Comparison of ENCODE assay signal across 8 mouse cellular contexts in the genomic region with DNA sequence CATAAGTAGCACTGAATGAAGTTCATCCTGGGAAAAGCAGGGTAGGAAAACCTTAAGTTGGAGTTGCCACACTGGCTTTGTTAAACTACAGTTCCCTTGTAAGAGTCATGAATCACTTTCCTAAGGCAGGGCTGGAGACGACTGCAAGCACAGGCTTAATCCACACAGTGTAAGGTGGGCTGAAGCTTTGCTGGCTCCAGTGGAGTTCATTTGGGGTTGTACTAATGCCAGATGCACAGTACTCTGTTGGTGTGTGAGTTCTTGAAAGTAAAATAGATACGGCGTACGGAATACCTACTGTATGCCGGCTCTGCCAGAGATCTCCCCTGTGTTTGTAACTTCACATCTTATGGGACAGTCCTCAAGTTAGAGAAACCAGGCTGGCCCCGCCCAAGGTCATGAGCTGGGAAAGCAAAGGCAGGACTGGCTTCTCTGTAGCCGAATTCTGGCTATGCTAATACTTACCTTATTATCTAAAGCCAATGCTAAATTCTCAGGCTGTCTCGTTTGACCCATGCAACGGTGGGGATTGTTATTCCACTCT. TPM values are rescaled to one million over a fixed set of nuclear protein-coding genes. Genes with fewer than 3 reads are reported as not detected.
DNase-seq lines count a peak whose midpoint lies in the region; ATAC-seq and TF ChIP-seq lines count a peak whose summit lies in the region.

No protein-coding gene starts in this region.

- H3K27me3 ChIP-seq in liver, adult 2 months (ENCODE audit: control insufficient read depth, insufficient read depth, low read length) = no peaks in the 10 kb centered on the region; the same call in 1 of the 2 replicates
- H3K27me3 ChIP-seq in forebrain, embryonic 11.5 days (ENCODE audit: control insufficient read depth, insufficient read depth, low read length) = no peaks in the 10 kb centered on the region
- no peaks in the 10 kb centered on the region for H3K27me3 ChIP-seq in intestine, embryonic 16.5 days (replicated peaks; ENCODE audit: control insufficient read depth, insufficient read depth, low read length)
- H3K27me3 ChIP-seq in midbrain, postnatal 0 days (ENCODE audit: insufficient read depth, low read length) = no peaks in the 10 kb centered on the region

- no peak for TF ChIP-seq CTCF in liver, adult 2 months (IDR thresholded peaks at IDR 0.05; ENCODE audit: low read depth, low read length)
- TF ChIP-seq CTCF in midbrain, postnatal 0 days (IDR thresholded peaks at IDR 0.05) = no peak

- DNase-seq in liver, adult 2 months (ENCODE audit: extremely low read depth, low read depth, low spot score) = no peak
- no peak for DNase-seq in liver
- DNase-seq in forebrain, embryonic 11.5 days (ENCODE audit: low spot score) = peak; percentile 47
- peak; percentile 6 for DNase-seq in midbrain, postnatal 0 days (ENCODE audit: low spot score)
- no peak for DNase-seq in thymus, postnatal 0 days (ENCODE audit: low spot score)
- DNase-seq in layer of hippocampus, postnatal 10 days (ENCODE audit: low spot score in 2 of 2) = no peak

- peak overlapping the region; percentile 58; the same call in 1 of the 2 replicates for H3K4me2 ChIP-seq in forebrain, embryonic 11.5 days (ENCODE audit: low read depth, low read length, severe bottlenecking)
- H3K4me2 ChIP-seq in intestine, embryonic 16.5 days (ENCODE audit: low read depth, low read length) = peak overlapping the region; percentile 76
- H3K4me2 ChIP-seq in midbrain, postnatal 0 days (ENCODE audit: low read depth, low read length, poor library complexity, severe bottlenecking) = peak overlapping the region; percentile 54

- no peak overlapping the region for H3K27ac ChIP-seq in liver, adult 2 months (replicated peaks; ENCODE audit: insufficient read depth, low read depth, low read length)
- H3K27ac ChIP-seq in forebrain, embryonic 11.5 days (ENCODE audit: low read depth, low read length) = no peak overlapping the region
- H3K27ac ChIP-seq in intestine, embryonic 16.5 days (ENCODE audit: low read length) = peak overlapping the region; percentile 77
- peak overlapping the region; percentile 73 for H3K27ac ChIP-seq in midbrain, postnatal 0 days (ENCODE audit: low read depth, low read length)

- no peak for TF ChIP-seq POLR2A in liver, adult 2 months (IDR thresholded peaks at IDR 0.05; ENCODE audit: extremely low read depth, insufficient read depth, low read length)

- no peaks in the 10 kb centered on the region for H3K36me3 ChIP-seq in liver, adult 2 months (ENCODE audit: control insufficient read depth, insufficient read depth, low read length)
- H3K36me3 ChIP-seq in forebrain, embryonic 11.5 days (ENCODE audit: control insufficient read depth, insufficient read depth, low read length) = no peaks in the 10 kb centered on the region
- no peaks in the 10 kb centered on the region for H3K36me3 ChIP-seq in intestine, embryonic 16.5 days (ENCODE audit: control insufficient read depth, insufficient read depth, low read length)
- H3K36me3 ChIP-seq in midbrain, postnatal 0 days (ENCODE audit: insufficient read depth, low read length) = no peaks in the 10 kb centered on the region

- ATAC-seq in forebrain, embryonic 11.5 days (replicated peaks; ENCODE audit: low FRiP score) = no peak
- peak; percentile 34; the same call in 1 of the 2 replicates for ATAC-seq in intestine, embryonic 16.5 days
- ATAC-seq in midbrain, postnatal 0 days (ENCODE audit: low FRiP score) = peak; percentile 57; the same call in 1 of the 2 replicates
- ATAC-seq in erythroblast, adult 5-6 weeks (replicated peaks; ENCODE audit: low FRiP score, poor library complexity, severe bottlenecking) = no peak

- no peaks in the 10 kb centered on the region for H3K79me2 ChIP-seq in liver, adult 2 months (ENCODE audit: control insufficient read depth, insufficient read depth, low read length)

- 0 out of 2 replicates have a peak overlapping the region, but pooled peaks have one; percentile 89 for H3K9ac ChIP-seq in liver, adult 2 months (ENCODE audit: low read depth, low read length)
- H3K9ac ChIP-seq in forebrain, embryonic 11.5 days (ENCODE audit: low read length) = peak overlapping the region; percentile 64
- peak overlapping the region; percentile 78 for H3K9ac ChIP-seq in intestine, embryonic 16.5 days (ENCODE audit: low read depth, low read length)
- peak overlapping the region; percentile 66 for H3K9ac ChIP-seq in midbrain, postnatal 0 days (replicated peaks; ENCODE audit: low read length, poor library complexity, severe bottlenecking)

- H3K4me3 ChIP-seq in liver, adult 2 months (ENCODE audit: insufficient read depth, low read depth, low read length) = peak overlapping the region; percentile 70
- H3K4me3 ChIP-seq in forebrain, embryonic 11.5 days (ENCODE audit: low read depth, low read length) = no peak overlapping the region
- peak overlapping the region; percentile 50 for H3K4me3 ChIP-seq in intestine, embryonic 16.5 days (ENCODE audit: low read length)
- H3K4me3 ChIP-seq in midbrain, postnatal 0 days (ENCODE audit: low read depth, low read length) = peak overlapping the region; percentile 32

- 86% methylated on average over 9 of the region's 9 CpGs for WGBS in liver, adult 2 months
- WGBS in forebrain, embryonic 11.5 days = 75% methylated on average over 9 of the region's 9 CpGs
- 67% methylated on average over 9 of the region's 9 CpGs for WGBS in intestine, embryonic 16.5 days
- 65% methylated on average over 9 of the region's 9 CpGs for WGBS in midbrain, postnatal 0 days

- no peaks in the 10 kb centered on the region for H3K4me1 ChIP-seq in liver, adult 2 months (ENCODE audit: control insufficient read depth, insufficient read depth, low read length)
- peaks cover 6% of the 10 kb centered on the region; the same call in 1 of the 2 replicates for H3K4me1 ChIP-seq in forebrain, embryonic 11.5 days (replicated peaks; ENCODE audit: control insufficient read depth, insufficient read depth, low read length)
- peaks cover 6% of the 10 kb centered on the region; the same call in 1 of the 2 replicates for H3K4me1 ChIP-seq in intestine, embryonic 16.5 days (ENCODE audit: control insufficient read depth, insufficient read depth, low read length)
- peaks cover 5% of the 10 kb centered on the region for H3K4me1 ChIP-seq in midbrain, postnatal 0 days (ENCODE audit: insufficient read depth, low read length)

- no peaks in the 10 kb centered on the region for H3K9me3 ChIP-seq in forebrain, embryonic 11.5 days (ENCODE audit: control insufficient read depth, low read length)
- no peaks in the 10 kb centered on the region for H3K9me3 ChIP-seq in intestine, embryonic 16.5 days (ENCODE audit: control insufficient read depth, low read length)
- H3K9me3 ChIP-seq in midbrain, postnatal 0 days (ENCODE audit: low read length) = no peaks in the 10 kb centered on the region

RNA-seq across cellular contexts. Expression of a gene that starts 3.3 kb away (rescaled TPM):
- total RNA-seq in liver, adult 2 months (2014; rRNA removed) = 0.81 and 0.83 TPM in 2 replicates
- 0.34 and 0.36 TPM in 2 replicates for polyA plus RNA-seq in liver, adult 2 months (2012; rRNA removed)
- polyA plus RNA-seq in forebrain, embryonic 11.5 days (2014; fragmentation: Nextera tagmentation; extraction: Ambion mirVana) = 1.9 and 2.0 TPM in 2 replicates
- polyA plus RNA-seq in intestine, embryonic 16.5 days (2015; fragmentation: Nextera tagmentation; extraction: Ambion mirVana) = 6.1 and 6.6 TPM in 2 replicates
- total RNA-seq in midbrain, postnatal 0 days (2014; rRNA removed) = 4.2 and 6.1 TPM in 2 replicates
- polyA plus RNA-seq in midbrain, postnatal 0 days (2015; fragmentation: Nextera tagmentation; extraction: Ambion mirVana) = 5.7 and 5.8 TPM in 2 replicates
- 0.63 TPM in 1 of 2 replicates, not detected in the other for total RNA-seq in erythroblast, adult 5-6 weeks (2015; ENCODE audit: low replicate concordance)
- total RNA-seq in erythroblast, adult 5-6 weeks (2017; ENCODE audit: low replicate concordance) = 0.14 TPM in 1 of 2 replicates, not detected in the other
- 1.2 and 1.3 TPM in 2 replicates for polyA plus RNA-seq in thymus, postnatal 0 days (2015; fragmentation: Nextera tagmentation; extraction: Ambion mirVana)
- total RNA-seq in layer of hippocampus, postnatal 10 days (2021) = 1 to 10 TPM; 5.3 to 5.5 TPM

Comparison
In these comparisons a context has a peak if more than half of its experiments do, and no peak if none do; other contexts are left out.
1. DNase-seq: peak in forebrain, embryonic 11.5 days (single experiment) and midbrain, postnatal 0 days (single experiment); none in liver, adult 2 months (single experiment), liver (single experiment), thymus, postnatal 0 days (single experiment) and layer of hippocampus, postnatal 10 days (0 of 2).
2. H3K27ac ChIP-seq: peak in intestine, embryonic 16.5 days (single experiment) and midbrain, postnatal 0 days (single experiment); none in liver, adult 2 months (single experiment) and forebrain, embryonic 11.5 days (single experiment).
3. ATAC-seq: peak in intestine, embryonic 16.5 days (single experiment) and midbrain, postnatal 0 days (single experiment); none in forebrain, embryonic 11.5 days (single experiment) and erythroblast, adult 5-6 weeks (single experiment).
4. Peak in every context shown above with its lines, with median percentiles within 50 percentile points of each other: H3K9ac ChIP-seq and H3K4me2 ChIP-seq.